Mouse (Mus musculus): ENCODE results near the gene Lrrc32. TPM values are rescaled to one million over a fixed set of nuclear protein-coding genes. Genes with fewer than 3 reads are reported as not detected.

The Lrrc32 gene
- polyA plus RNA-seq, 1 experiment from 2014 or later = 8.1 TPM

DNA sequence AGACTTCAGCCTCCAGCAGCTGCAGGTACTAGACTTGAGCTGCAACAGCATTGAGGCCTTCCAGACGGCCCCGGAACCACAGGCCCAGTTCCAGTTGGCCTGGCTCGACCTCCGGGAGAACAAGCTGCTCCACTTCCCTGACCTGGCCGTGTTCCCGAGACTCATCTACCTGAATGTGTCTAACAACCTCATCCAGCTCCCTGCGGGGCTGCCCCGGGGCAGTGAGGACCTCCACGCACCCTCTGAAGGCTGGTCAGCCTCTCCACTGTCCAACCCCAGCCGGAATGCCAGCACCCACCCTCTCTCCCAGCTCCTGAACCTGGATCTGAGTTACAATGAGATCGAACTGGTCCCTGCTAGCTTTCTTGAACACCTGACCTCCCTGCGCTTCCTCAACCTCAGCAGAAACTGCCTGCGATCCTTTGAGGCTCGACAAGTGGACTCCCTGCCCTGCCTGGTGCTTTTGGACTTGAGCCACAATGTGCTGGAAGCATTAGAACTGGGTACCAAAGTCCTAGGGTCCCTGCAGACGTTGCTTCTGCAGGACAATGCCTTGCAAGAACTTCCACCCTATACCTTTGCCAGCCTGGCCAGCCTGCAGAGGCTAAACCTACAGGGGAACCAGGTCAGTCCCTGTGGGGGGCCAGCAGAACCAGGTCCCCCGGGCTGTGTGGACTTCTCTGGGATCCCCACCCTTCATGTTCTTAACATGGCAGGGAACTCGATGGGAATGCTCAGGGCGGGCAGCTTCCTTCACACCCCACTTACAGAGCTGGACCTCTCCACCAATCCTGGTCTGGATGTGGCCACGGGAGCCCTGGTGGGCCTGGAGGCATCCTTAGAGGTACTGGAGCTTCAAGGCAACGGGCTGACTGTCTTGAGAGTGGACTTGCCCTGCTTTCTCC lies 9.8 kb downstream of the Lrrc32 start:
- no peaks in the 10 kb centered on the region for H3K9me3 ChIP-seq (replicated peaks)
- H3K4me1 ChIP-seq = peaks cover 54% of the 10 kb centered on the region
- H3K27me3 ChIP-seq = no peaks in the 10 kb centered on the region
- peak overlapping the region; percentile 78 for H3K27ac ChIP-seq (replicated peaks)
- H3K4me2 ChIP-seq (replicated peaks) = no peak overlapping the region
- H3K9ac ChIP-seq = no peak overlapping the region
- no peak for ATAC-seq (ENCODE audit: insufficient number of reproducible peaks, low FRiP score, low TSS enrichment, low read depth)
- 77% methylated on average over 20 of the region's 20 CpGs for WGBS
- H3K36me3 ChIP-seq = no peaks in the 10 kb centered on the region
- H3K4me3 ChIP-seq (replicated peaks) = no peak overlapping the region

DNA sequence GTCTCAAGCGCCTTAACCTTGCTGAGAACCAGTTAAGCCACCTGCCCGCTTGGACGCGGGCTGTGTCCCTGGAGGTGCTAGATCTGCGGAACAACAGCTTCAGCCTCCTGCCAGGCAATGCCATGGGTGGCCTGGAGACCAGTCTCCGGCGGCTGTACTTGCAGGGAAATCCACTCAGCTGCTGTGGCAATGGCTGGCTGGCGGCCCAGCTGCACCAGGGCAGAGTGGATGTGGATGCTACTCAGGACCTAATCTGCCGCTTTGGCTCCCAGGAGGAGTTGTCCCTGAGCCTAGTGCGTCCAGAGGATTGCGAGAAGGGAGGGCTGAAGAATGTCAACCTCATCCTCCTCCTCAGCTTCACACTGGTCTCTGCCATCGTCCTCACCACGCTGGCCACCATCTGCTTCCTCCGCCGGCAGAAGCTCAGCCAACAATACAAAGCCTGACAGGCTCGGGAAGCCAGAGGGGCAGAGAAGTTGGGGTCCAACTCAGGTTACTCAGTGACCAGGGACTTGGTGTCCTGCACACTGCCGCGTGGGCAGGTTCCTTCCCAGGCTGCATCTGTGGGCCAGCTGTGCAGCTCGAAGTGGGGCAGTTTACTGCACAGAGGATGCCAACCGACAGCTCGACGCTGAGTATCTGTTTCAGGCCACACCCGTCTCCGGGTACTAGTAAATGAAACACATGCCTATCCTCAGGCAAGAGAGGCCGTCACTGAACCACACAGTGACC lies 10.6 kb downstream of the Lrrc32 start:
- Histone ChIP-seq H3K9ac (no peak overlapping the region), H3K4me2 (replicated peaks) (no peak overlapping the region), H3K9me3 (replicated peaks) (no peaks in the 10 kb centered on the region), H3K4me3 (replicated peaks) (no peak overlapping the region), H3K27ac (replicated peaks) (peak overlapping the region; percentile 78), H3K4me1 (peaks cover 62% of the 10 kb centered on the region), H3K27me3 (no peaks in the 10 kb centered on the region), H3K36me3 (no peaks in the 10 kb centered on the region)
- ATAC-seq (ENCODE audit: insufficient number of reproducible peaks, low FRiP score, low TSS enrichment, low read depth) = peak; percentile 58
- 48% methylated on average over 25 of the region's 25 CpGs for WGBS

DNA sequence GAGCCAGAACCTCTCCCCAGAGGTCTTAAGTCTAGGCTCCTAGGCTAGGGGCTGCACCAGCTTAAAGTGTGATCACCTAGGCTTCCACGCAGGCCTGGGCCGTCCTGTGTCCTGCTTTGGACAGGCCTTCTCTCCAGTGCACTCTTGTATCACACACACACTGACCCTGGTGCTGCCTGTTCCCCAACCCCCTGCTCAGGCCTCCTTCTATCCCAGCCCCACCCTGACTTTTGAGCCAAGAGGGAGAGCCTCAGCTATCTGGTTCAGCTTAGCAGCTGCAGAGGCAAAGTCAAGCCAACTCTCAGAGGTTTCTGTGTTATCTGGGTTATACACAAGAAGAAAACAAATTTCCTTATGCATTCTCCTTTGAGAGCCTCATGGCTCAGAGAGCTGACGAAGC lies 11.4 kb downstream of the Lrrc32 start:
- 67% methylated on average over 3 of the region's 3 CpGs for WGBS
- Histone ChIP-seq H3K9ac (no peak overlapping the region), H3K4me2 (replicated peaks) (no peak overlapping the region), H3K9me3 (replicated peaks) (no peaks in the 10 kb centered on the region), H3K4me3 (replicated peaks) (no peak overlapping the region), H3K27me3 (no peaks in the 10 kb centered on the region), H3K4me1 (peaks cover 69% of the 10 kb centered on the region), H3K36me3 (no peaks in the 10 kb centered on the region), H3K27ac (replicated peaks) (peak overlapping the region; percentile 78)
- ATAC-seq (ENCODE audit: insufficient number of reproducible peaks, low FRiP score, low TSS enrichment, low read depth) = peak; percentile 35; the same call in 1 of the 2 replicates

DNA sequence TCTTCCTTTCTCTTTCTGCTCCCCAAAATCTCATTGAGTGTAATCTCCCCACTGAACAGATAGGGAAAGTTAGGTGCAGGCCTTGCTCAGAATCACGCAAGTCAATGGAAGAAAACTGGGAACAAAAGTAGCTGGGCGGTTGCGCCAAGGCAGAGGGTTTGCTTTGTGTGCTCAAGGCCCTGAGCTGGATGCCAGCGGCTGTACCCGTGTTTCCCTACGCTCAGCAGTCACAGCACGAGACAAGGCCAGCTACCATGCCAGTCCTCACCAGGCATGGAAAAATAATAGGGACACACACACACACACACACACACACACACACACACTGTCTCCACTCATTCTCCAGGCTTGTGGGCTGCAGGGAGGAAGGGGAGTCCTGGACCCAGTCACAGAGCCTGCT lies 12.0 kb downstream of the Lrrc32 start:
- Histone ChIP-seq H3K27ac (replicated peaks) (peak overlapping the region; percentile 78), H3K36me3 (no peaks in the 10 kb centered on the region), H3K4me1 (peaks cover 66% of the 10 kb centered on the region), H3K9me3 (replicated peaks) (no peaks in the 10 kb centered on the region), H3K4me3 (replicated peaks) (no peak overlapping the region), H3K27me3 (no peaks in the 10 kb centered on the region), H3K9ac (no peak overlapping the region), H3K4me2 (replicated peaks) (no peak overlapping the region)
- 84% methylated on average over 7 of the region's 7 CpGs for WGBS
- ATAC-seq (ENCODE audit: insufficient number of reproducible peaks, low FRiP score, low TSS enrichment, low read depth) = no peak

DNA sequence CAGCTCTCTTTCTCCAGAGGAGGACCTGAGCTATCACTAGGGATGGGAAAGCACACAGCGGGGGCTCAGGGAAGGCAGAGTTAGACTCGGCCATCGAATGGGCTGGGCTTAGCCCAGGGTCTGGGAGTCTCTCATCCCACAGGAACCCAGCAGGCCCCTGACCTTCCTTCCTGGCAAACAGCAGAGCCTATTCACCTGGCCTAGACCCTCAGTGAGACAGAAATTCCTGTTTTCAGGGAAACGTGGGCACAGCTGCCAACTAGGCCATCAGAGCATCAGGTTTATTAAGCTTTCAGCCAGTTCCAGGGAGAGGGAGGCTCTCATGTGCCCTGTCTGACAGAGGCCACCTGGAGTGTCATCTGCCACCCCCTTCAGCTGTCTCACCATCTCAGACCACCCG lies 13.8 kb downstream of the Lrrc32 start:
- H3K4me1 ChIP-seq = peaks cover 58% of the 10 kb centered on the region
- no peak overlapping the region for H3K4me3 ChIP-seq (replicated peaks)
- H3K27me3 ChIP-seq = no peaks in the 10 kb centered on the region
- ATAC-seq (ENCODE audit: insufficient number of reproducible peaks, low FRiP score, low TSS enrichment, low read depth) = no peak
- H3K9me3 ChIP-seq (replicated peaks) = no peaks in the 10 kb centered on the region
- H3K36me3 ChIP-seq = no peaks in the 10 kb centered on the region
- H3K9ac ChIP-seq = no peak overlapping the region
- H3K27ac ChIP-seq (replicated peaks) = no peak overlapping the region
- H3K4me2 ChIP-seq (replicated peaks) = no peak overlapping the region
- 54% methylated on average over 5 of the region's 5 CpGs for WGBS

DNA sequence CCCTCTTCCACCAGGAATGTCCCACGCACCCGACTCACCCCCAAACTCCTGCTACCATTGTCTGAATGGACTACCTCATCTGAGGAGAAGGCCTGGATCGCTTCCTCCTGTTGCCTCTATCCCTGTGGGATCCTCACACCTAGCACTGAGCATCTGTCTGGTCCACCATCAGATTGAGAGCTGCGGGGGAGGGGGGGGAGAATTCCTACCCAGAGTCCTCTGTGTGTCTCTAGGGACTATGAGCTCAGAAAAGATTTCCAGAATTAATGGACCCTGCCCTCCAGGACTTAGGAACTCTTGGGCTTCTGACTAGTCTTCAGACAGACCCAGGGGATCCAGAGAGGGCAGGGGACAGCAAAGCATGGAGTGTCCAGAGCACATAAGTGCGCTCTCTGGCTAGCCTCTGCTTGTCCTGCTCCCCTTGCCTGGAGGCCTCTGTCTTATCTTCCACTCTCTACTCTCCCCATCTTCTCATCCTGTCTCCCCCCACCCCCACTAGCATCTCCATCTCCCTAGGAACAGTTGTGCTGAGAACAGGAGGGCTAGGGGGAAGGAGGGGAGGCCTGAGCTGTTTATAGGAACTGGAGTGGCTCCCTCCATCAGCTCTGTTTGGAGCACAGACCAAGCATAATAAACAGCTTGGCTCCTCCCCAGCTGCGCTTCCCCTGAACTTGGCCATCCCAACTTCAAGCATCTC lies 15.0 kb downstream of the Lrrc32 start:
- H3K27me3 ChIP-seq = no peaks in the 10 kb centered on the region
- H3K9me3 ChIP-seq (replicated peaks) = no peaks in the 10 kb centered on the region
- 70% methylated on average over 6 of the region's 6 CpGs for WGBS
- H3K9ac ChIP-seq = no peak overlapping the region
- no peak overlapping the region for H3K4me3 ChIP-seq (replicated peaks)
- H3K4me1 ChIP-seq = peaks cover 47% of the 10 kb centered on the region
- H3K36me3 ChIP-seq = no peaks in the 10 kb centered on the region
- 0 out of 2 replicates have a peak overlapping the region, but pooled peaks have one; percentile 4 for H3K27ac ChIP-seq (replicated peaks)
- 0 out of 2 replicates have a peak, but pooled peaks have one; percentile 56 for ATAC-seq (ENCODE audit: insufficient number of reproducible peaks, low FRiP score, low TSS enrichment, low read depth)
- no peak overlapping the region for H3K4me2 ChIP-seq (replicated peaks)

DNA sequence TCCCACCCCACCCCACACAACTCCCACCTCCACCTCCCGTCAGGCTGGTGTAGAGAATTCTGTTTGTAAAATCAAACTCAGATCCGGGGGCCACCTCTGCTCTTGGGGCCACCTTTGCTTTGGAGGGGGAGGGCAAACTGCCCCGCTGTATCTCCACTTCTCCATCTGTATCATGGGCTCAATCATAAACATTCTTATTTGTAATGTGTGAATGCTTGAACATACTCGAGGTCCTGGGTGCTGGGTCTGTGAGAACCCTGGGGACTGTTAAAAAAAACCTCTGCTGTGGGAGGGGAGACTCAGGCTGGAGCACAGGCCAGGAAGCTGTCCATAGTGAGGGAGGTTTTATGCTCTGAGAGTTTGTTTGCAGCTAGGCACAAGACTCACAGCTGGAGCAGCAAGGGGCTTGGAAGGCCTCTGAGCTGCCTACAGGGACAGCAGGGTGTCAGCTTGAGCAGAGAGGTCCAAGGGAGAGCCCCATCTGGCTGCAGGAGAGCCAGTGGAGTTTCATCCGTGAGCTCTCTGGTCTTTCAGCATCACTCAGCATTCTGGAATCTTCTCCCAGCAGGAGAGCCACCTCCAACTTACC lies 15.7 kb downstream of the Lrrc32 start:
- WGBS = 34% methylated on average over 5 of the region's 5 CpGs
- Histone ChIP-seq H3K27me3 (no peaks in the 10 kb centered on the region), H3K9me3 (replicated peaks) (no peaks in the 10 kb centered on the region), H3K4me2 (replicated peaks) (no peak overlapping the region), H3K9ac (no peak overlapping the region), H3K36me3 (no peaks in the 10 kb centered on the region), H3K27ac (replicated peaks) (peak overlapping the region; percentile 39; the same call in 1 of the 2 replicates), H3K4me1 (peaks cover 40% of the 10 kb centered on the region), H3K4me3 (replicated peaks) (no peak overlapping the region)
- ATAC-seq (ENCODE audit: insufficient number of reproducible peaks, low FRiP score, low TSS enrichment, low read depth) = no peak

DNA sequence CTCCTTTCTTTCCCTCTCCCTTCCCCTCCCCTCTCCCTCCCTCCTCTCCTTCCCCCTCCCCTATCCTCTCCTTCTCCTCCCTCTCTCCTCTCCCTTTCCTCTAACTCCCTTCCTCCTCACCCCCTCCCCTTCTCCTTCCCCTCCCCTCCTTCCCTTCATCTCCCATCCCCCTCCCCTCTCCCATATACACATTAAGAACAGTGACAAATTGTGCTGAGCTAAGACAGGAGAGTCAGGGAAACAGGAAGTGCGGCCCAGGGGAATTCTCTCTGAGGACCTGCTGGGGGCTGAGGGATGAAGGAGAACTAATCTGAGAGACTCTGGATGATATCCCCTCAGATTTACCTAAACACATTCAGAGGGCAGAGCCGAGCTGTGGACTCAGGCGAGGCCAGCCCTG lies 16.6 kb downstream of the Lrrc32 start:
- no peaks in the 10 kb centered on the region for H3K36me3 ChIP-seq
- ATAC-seq (ENCODE audit: insufficient number of reproducible peaks, low FRiP score, low TSS enrichment, low read depth) = no peak
- 30% methylated on average over 3 of the region's 3 CpGs for WGBS
- H3K4me2 ChIP-seq (replicated peaks) = no peak overlapping the region
- H3K9me3 ChIP-seq (replicated peaks) = no peaks in the 10 kb centered on the region
- no peak overlapping the region for H3K9ac ChIP-seq
- H3K27ac ChIP-seq (replicated peaks) = no peak overlapping the region
- H3K4me3 ChIP-seq (replicated peaks) = no peak overlapping the region
- peaks cover 32% of the 10 kb centered on the region for H3K4me1 ChIP-seq
- no peaks in the 10 kb centered on the region for H3K27me3 ChIP-seq

DNA sequence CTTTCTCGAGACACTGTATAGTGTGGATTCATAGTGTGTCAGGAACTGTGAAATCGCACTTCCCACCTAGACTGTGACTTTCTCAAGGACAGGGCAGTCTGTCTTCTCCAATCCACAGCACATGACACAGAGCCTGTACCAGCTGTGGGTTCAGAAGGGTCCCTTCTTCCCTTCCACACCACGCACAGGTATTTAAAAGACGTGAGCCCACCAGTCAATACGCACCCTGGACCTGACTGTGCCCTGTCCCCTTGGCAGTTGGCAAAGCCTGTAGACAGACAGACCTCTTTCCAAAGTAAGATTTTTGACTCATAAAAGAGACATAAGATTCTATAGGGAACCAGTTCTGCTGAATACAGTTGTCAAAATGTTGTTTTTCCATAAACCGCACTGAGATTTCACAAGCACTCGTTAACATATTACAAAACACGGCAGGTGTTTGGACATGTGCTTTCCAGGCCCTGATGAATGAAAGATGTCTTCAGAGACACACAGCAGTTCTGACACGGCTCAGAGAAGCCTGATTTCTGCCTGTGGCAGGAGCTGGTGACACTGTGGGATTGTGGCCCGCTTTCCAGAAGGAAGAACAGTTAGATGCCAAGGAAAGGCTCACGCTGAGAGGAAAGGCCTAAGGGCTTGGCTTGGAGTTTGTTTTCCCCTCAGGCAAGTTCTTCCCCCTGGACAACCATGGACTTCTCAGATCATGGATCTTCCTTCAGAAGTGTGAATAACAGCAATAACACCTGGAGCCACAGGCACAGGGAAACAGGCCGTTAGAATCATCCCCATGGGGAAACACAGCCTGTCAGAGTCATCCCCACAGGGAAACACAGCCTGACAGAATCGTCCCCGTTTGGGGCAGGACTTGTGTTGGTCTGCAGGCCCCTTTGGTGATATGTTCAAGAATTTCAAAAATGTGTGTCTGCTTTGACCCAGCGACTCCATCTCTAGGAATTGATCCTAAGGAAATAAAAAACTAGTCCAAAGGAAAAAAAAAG lies 22.2 kb downstream of the Lrrc32 start:
- Histone ChIP-seq H3K4me1 (no peaks in the 10 kb centered on the region), H3K4me2 (replicated peaks) (no peak overlapping the region), H3K27me3 (no peaks in the 10 kb centered on the region), H3K27ac (replicated peaks) (peak overlapping the region; percentile 36; the same call in 1 of the 2 replicates), H3K36me3 (no peaks in the 10 kb centered on the region), H3K9ac (no peak overlapping the region), H3K9me3 (replicated peaks) (no peaks in the 10 kb centered on the region), H3K4me3 (replicated peaks) (no peak overlapping the region)
- 46% methylated on average over 15 of the region's 15 CpGs for WGBS
- ATAC-seq (ENCODE audit: insufficient number of reproducible peaks, low FRiP score, low TSS enrichment, low read depth) = no peak

DNA sequence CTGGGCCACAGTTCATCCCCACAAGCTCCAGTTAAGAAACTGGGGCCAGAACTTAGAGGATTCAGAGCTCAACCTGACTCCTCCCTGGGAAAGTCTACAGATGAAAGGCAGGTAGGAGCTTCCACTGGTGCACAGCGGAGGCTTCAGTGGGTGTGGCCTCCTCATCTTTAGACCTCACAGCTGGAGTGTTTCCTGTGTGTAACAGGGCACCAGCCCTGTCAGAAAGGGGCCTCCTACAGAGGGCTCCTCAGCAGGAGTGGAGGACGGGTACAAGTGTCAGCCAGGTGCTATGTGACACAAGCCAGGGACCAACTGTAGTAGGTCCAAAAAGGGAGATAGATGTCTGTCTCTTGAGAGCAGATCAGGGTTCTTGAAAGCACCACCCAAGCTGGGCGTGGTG lies 24.2 kb downstream of the Lrrc32 start:
- Histone ChIP-seq H3K9ac (no peak overlapping the region), H3K9me3 (replicated peaks) (no peaks in the 10 kb centered on the region), H3K4me2 (replicated peaks) (no peak overlapping the region), H3K27me3 (no peaks in the 10 kb centered on the region), H3K36me3 (no peaks in the 10 kb centered on the region), H3K4me3 (replicated peaks) (no peak overlapping the region), H3K27ac (replicated peaks) (no peak overlapping the region), H3K4me1 (no peaks in the 10 kb centered on the region)
- no peak for ATAC-seq (ENCODE audit: insufficient number of reproducible peaks, low FRiP score, low TSS enrichment, low read depth)
- WGBS = 69% methylated on average over 3 of the region's 3 CpGs
